Mouse (Mus musculus): Measurements from ENCODE around the gene Samd14.
A peak's percentile ranks its signal among the peaks of the same experiment; 100 is the strongest.
"Not testable (repeated sequence)": the region's sequence is repeated elsewhere in the genome, so short reads cannot be mapped to it uniquely, and the experiment has no call there.

Samd14 gene

GRCm38 (mm10) chr11:95009629-95010014 lies at the start of gene Samd14:
Samd14 (plus strand) TSS chr11:95009879.
- DNase-seq, result peak; percentile 76

GRCm38 (mm10) chr11:94962534-94963101 lies 47.1 kb upstream of the Samd14 start:
- no peak for DNase-seq

DNA sequence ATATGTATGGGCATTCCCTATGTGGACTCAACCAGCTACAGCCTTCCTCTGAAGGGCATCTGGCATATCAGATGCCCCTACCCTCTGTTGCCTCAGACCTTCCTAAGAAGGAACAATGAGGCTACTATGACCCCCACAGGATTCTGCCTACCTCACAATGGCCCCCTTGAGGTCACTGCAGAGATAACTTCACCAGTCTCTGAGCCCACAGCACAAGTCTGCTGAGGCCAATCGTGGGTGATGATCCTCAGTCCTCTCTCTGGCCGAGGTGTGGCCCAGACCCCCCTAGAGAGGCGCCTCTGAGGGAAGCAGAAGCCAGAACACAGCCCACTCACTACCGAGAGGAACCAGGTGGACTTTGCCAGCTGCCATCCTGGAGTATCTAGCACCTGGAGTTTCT lies 42.3 kb upstream of the Samd14 start, which contains the start of gene Hils1:
TSS of gene Hils1 (plus strand) at position 175 of the 400 bp plus-strand sequence.
- no peak for DNase-seq

GRCm38 (mm10) chr11:94968187-94968586 lies 41.5 kb upstream of the Samd14 start:
- no peak for DNase-seq

- not testable (repeated sequence) for DNase-seq
Measured at GRCm38 (mm10) chr11:94969709-94970108, 40.0 kb upstream of the Samd14 start.

DNA sequence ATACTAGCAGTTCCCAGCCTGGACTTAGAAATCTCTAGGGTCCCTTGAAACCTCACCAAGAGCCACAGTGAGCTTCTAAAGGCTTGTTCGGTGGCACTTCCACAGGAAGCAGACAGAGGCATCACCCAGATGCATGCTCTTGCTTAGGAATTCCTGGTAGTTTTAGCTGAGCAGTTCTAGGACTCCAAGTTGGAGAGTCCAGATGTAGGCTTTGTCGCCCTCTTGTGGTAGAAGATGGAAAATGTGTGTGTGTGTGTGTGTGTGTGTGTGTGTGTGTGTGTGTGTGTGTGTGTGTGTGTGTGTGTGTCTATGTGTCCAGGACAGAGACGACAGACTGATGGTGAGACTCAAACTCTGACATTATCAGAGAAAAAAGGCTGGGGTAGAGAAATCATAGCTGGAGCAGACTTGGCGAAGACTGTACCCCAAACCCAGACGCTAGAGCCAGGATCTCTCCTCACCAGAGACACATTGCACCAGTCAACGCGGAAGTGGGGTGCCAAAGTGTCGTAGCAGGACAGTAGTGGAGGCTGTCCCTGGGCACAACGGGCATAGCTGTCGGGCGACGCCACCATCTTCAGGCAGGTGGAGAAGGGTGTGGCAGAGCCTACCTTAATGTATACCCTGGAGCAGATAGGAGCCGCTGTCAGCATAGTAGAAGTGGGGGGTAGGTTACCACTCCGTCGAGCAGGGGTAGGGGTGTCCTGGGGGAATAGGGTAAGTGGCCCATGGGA lies 39.3 kb upstream of the Samd14 start:
- DNase-seq, result peak; percentile 65

DNA sequence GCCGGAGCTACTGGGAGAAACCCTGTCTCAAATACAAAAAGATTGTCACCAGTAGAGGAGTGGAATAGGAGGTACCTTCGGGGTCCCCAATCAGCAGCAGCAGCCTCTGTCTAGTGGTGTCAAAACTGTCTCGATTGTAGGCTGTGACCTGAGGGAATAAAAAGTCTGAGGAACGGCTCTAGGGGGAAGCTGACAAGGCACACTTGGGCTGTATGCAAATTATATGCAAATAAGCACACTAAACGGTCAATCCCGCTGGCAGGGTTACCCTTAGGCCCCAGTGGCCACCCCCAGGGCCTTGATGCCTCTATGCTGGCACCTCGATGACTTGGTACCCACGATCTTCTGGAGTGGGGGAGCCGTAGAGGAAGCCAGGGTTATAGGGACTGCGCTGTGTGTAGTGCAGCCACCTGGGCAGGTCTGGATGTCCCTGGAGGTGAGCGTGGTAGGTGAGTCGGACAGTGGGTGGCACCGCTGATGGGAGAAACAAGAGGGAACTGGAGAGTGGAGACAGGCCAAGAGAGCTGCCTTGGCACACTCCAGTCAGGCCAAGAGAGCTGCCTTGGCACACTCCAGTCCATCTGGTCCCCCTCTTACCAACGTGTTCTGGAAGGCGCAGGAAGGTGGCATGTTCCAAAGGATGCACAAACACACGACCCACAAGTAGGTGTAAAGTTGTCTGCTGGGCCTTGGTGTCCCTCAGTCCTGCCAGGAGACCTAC lies 37.6 kb upstream of the Samd14 start:
- no peak for DNase-seq

- no peak for DNase-seq
Measured at GRCm38 (mm10) chr11:94972887-94973286, 36.8 kb upstream of the Samd14 start.

DNA sequence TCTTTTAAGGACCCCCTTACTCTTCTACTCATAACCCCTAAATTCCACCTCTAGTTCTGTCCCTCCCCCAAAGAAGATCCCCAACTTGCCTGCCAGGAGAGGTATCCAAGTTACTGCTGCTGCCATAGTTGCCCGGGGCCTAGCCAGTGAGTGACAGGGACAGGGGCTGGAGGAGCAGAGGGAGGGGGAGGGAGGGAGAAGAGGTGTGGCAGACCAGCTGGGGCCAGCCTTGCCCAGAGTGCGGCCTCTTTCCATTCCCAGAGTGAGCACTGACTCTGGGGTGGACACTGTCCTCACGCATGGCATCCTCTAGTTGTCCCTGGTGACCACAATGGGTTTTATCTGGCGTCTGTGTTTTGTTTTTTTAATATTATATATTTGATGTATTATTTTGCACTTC lies 36.4 kb upstream of the Samd14 start:
- DNase-seq, result no peak

DNA sequence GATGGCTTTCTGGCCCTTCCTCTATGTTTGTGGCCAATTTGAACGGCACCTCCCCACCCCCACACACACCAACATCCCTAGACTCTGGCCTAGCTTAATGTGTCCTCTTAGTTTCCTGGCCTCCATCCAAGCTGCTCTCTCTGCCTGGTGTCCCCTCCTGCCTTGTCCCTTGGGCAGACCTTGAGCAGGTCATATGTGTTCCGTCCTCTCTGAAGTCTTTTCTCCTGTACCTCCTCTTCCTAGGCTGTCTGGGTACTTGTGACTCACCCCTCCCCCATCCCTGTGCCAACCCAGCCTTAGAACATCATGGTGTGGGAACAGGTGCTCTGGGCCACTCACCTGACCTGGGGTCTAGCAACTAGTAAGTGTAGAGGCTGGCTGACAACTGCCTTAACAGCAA lies 34.7 kb upstream of the Samd14 start:
- DNase-seq, result no peak

DNA sequence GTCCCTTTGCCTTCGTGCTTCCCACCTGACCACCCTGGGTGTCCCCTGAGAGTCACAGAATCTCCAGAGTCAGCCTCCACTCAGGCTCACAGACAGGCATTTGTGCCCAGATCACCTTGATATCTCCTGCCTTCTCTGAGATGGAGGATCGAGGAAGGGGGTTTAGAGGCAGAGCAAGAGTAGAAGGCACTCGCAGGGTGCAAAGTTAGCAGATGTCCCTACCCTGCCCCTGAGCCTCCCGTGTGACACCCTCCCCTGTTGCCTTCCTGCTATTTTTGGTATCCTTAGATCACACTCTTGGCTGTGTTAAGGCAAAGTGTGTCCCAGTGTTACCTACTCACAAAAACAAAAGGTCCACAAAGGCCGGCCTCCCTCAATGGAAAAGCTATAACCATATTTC lies 33.5 kb upstream of the Samd14 start, which contains the start of gene Sgca:
TSS of gene Sgca (minus strand) at position 129 of the 400 bp plus-strand sequence.
- DNase-seq, result no peak

DNA sequence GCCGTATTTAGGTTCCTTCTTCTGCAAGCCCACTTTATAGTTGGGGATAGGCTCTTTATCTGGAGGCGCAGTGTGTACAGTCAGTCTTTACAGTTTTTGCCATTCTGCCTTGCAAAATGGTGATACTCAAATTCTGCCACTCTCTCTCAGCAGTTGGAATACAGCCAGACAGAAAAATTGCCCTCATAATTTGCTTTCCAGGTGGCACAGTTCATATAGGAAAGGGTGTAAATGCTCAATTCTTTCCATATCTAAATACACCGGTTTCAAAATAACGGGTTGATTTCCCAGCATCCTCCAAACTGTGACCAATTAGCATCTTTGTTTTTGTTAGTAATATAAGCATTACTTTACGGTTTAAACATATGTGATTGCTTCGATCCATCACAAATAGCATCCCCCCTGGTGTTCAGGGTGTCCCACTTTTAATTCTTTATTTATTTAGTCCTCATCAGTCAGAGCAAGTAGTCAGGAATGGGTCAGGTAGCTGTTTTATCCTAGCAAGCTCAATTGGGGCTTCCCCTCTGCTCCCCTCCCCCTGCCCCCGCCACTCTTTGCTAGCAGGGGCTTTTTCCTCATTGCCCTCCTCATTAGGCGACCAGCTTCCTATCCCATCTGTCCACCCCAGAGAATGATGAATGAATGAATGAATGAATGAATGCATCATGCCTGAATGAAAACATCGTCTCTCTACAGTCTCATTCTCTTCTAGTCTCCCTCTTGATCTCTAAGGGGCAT lies 31.3 kb upstream of the Samd14 start:
- DNase-seq, result no peak

GRCm38 (mm10) chr11:94978947-94979346 lies 30.7 kb upstream of the Samd14 start:
- DNase-seq, result peak; percentile 97

DNA sequence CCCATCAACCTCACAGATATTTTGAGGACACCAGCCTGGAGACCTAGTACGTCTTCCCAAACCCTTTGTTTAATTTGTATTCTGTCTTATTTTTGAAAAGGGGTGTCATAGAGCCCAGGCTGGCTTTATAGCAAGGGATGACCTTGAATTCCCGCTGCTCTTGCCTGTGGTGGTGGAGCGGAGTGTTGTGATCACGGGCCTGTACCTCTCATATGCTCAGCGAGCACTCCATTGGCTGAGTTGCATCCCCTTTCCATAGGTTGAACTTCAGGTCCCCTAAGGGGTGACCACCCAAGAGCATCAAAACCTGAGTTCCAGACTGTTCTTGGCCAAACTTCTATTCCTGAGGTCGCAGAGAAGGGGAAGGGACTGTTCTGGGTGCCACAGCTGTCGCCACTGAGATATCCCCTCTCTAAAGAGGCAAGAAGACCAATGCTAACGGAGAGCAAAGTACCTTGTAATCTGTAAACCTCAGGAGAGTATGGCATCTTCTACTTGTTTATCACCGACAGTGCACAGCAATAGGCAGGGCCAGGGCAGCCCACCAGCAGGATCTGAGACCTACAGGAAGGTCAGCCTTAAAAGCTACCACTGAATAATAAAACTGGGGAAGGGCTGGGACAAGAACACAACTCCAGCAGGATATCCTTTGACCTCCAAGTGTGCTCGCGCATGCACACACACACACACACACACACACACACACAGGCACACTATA lies 30.1 kb upstream of the Samd14 start:
- no peak for DNase-seq

- DNase-seq, result no peak
Measured at GRCm38 (mm10) chr11:94985140-94985539, 24.5 kb upstream of the Samd14 start.

GRCm38 (mm10) chr11:94985822-94986221 lies 23.9 kb upstream of the Samd14 start:
- DNase-seq, result no peak

DNA sequence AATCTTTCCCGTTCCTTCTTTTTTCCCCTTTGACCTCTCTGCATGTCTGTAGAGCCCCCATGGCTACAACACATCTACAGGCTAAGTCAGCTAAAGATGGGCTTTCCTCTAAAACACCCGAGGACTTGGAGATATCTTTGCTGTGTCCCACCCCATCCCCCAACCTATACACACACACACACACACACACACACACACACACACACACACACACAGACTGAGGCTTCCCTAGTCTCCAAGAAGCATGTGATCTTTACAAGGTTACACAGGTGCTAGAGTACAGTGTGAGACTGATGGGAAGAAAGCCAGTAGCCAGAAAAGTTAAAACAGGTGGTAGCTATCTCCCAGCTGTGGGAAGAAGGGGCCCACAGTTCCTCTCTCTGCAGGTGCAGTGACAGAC lies 23.2 kb upstream of the Samd14 start:
- no peak for DNase-seq

DNA sequence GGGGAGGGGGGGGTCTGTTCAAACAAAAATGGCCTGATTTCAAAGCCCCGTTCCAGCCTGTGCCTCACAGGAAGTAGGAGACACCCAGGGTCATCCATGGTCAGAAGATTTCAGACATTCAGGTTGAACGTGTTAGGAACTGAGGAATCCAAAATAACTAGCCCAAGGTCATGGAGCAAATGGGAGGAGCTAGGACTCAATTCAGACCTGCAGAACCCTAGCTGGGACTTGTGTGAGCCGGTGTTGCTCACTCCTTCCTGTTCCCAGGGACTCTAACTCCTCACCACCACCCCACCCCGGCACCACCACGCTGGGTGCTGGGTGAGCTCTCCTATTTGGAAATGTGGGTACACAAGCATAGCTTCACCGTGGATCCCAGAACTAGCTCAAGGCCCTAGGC lies 22.3 kb upstream of the Samd14 start:
- DNase-seq, result no peak

DNA sequence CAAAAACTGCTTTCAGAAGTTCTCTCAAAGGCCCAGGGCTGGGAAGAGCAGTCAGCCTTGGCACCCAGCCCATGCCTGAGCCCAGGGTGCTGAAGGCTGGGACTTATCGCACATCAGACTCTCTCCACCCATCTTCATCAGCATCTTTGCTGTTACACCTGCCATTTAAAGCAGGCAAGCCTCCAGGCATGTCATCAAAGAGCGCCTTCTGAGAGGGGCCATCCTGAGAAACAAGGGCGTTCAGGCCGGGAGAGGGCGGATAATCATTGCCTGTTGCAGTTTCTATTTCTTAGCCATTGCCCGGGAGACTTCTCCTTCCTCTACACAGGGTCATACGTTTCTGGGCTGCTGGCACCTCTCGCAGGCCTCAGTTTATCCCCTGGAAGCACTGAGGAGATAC lies 21.8 kb upstream of the Samd14 start:
- no peak for DNase-seq

DNA sequence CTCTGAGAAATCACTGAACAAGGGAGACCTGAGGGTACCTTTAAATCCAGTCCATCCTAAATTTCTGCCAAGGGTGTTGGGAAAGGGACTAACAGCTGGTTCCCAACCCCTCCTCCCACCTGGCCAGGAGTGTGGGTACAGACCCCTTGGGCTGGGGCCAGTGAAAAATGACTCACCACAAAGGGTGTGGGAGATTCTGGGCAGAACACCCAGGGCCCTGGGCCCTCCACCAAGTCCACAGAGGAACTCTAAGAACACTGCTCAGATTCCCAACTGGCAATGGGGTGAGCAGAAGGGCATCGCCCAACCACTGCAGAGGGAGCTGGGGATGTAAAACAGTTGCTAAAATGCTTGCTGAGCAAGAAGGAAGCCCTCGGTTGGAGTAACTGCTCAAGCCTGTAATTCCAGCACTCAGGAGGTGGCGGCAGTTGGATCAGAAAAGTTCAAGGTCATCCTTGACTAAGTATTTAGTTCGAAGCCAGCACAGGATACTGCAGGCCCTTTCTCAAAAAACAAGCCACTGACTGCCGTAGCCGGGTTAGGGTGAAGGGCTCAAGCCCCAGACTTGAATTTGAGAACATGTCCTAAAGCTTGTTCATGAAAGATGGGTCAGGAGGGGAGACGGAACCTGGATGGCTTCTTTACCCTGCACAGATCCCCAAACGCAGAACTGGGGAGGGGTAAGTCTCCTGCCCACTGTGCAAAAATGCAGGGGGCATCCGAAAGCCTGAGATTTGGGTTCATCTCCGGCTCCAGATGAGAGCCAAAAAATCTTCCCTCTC lies 20.7 kb upstream of the Samd14 start:
- no peak for DNase-seq

GRCm38 (mm10) chr11:94989562-94990017 lies 20.1 kb upstream of the Samd14 start:
- DNase-seq, result peak; percentile 75
